16 mouse cellular contexts compared by ENCODE assay signal in genomic region chr5:73846783-73847151, GRCm38 (mm10).
A peak's percentile ranks its signal among the peaks of the same experiment; 100 is the strongest.
DNase-seq lines count a peak whose midpoint lies in the region; ATAC-seq and TF ChIP-seq lines count a peak whose summit lies in the region.
"Had no signal": no experiment of that assay in that cellular context is flagged by ENCODE, and none has a peak within 500 bp of the region (broad histone marks: within the 10 kb centered on the region; RNA-seq: fewer than 3 reads in every experiment).

No protein-coding gene starts in this region.

- H3K27ac ChIP-seq in heart, adult 2 months = peak overlapping the region; percentile 61
- H3K27ac ChIP-seq in heart, embryonic 11.5 days (ENCODE audit: low read depth, low read length) = no peak overlapping the region
- H3K27ac ChIP-seq in limb, embryonic 15.5 days = peak overlapping the region; percentile 88
- H3K27ac ChIP-seq: hindbrain, embryonic 12.5 days; liver, embryonic 15.5 days; midbrain, embryonic 12.5 days had no signal

- H3K79me2 ChIP-seq in heart, adult 2 months (replicated peaks; ENCODE audit: control insufficient read depth, insufficient read depth, low read length) = no peaks in the 10 kb centered on the region

- peak; percentile 27 to 35 for DNase-seq in heart, adult 2 months
- peak; percentile 2 for DNase-seq in lung, postnatal 36 days
- no peak for DNase-seq in lung, adult 18-20 months
- DNase-seq in gastrocnemius, postnatal 25 days = peak; percentile 39
- DNase-seq in embryo, embryonic 11 days = no peak
- DNase-seq in frontal cortex, postnatal 25 days (ENCODE audit: low spot score in 2 of 2) = no peak
- DNase-seq: adrenal gland, postnatal 10 days; cerebellum, postnatal 14 days; kidney, adult 11 months; right cerebral cortex, postnatal 25 days had no signal

- no peak for TF ChIP-seq CTCF in heart, adult 2 months (IDR thresholded peaks at IDR 0.05)

- no peak for TF ChIP-seq EP300 in heart, adult 2 months (IDR thresholded peaks at IDR 0.05; ENCODE audit: insufficient read depth, low read depth, low read length)

- whole genome bisulfite sequencing in heart, adult 2 months = 43% methylated on average over 6 of the region's 6 CpGs
- 69% methylated on average over 6 of the region's 6 CpGs for WGBS in heart, embryonic 11.5 days (ENCODE audit: insufficient replicate concordance)
- 37% methylated on average over 6 of the region's 6 CpGs for WGBS in limb, embryonic 15.5 days

- no peak for TF ChIP-seq POLR2A in heart, adult 2 months (IDR thresholded peaks at IDR 0.05; ENCODE audit: insufficient read depth, low read depth, low read length)

- H3K9ac ChIP-seq in heart, adult 2 months (ENCODE audit: low read depth, low read length) = no peak overlapping the region
- no peak overlapping the region for H3K9ac ChIP-seq in heart, embryonic 11.5 days (ENCODE audit: low read depth, low read length)
- no peak overlapping the region for H3K9ac ChIP-seq in limb, embryonic 15.5 days
- H3K9ac ChIP-seq: hindbrain, embryonic 12.5 days; liver, embryonic 15.5 days; midbrain, embryonic 12.5 days had no signal

- intact Hi-C loops in heart, adult 2 months (cut with DNase I) = no loop called here

- no peaks in the 10 kb centered on the region for H3K36me3 ChIP-seq in heart, adult 2 months (ENCODE audit: control insufficient read depth, insufficient read depth, low read length)
- no peaks in the 10 kb centered on the region for H3K36me3 ChIP-seq in heart, embryonic 11.5 days (ENCODE audit: control insufficient read depth, insufficient read depth, low read length)
- H3K36me3 ChIP-seq in limb, embryonic 15.5 days = no peaks in the 10 kb centered on the region
- H3K36me3 ChIP-seq: G1E; hindbrain, embryonic 12.5 days; liver, embryonic 15.5 days; midbrain, embryonic 12.5 days had no signal

- H3K4me3 ChIP-seq in heart, adult 2 months = 0 out of 2 replicates have a peak overlapping the region, but pooled peaks have one; percentile 16
- H3K4me3 ChIP-seq in heart, embryonic 11.5 days (ENCODE audit: low read depth, low read length) = no peak overlapping the region
- no peak overlapping the region for H3K4me3 ChIP-seq in limb, embryonic 15.5 days
- H3K4me3 ChIP-seq: hindbrain, embryonic 12.5 days; liver, embryonic 15.5 days; midbrain, embryonic 12.5 days had no signal

- H3K9me3 ChIP-seq in heart, embryonic 11.5 days (replicated peaks; ENCODE audit: control insufficient read depth, low read length) = no peaks in the 10 kb centered on the region
- no peaks in the 10 kb centered on the region for H3K9me3 ChIP-seq in limb, embryonic 15.5 days
- H3K9me3 ChIP-seq: G1E; hindbrain, embryonic 12.5 days; liver, embryonic 15.5 days; midbrain, embryonic 12.5 days had no signal

- peaks cover 7% of the 10 kb centered on the region for H3K4me1 ChIP-seq in heart, adult 2 months (ENCODE audit: control insufficient read depth, insufficient read depth, low read length)
- no peaks in the 10 kb centered on the region for H3K4me1 ChIP-seq in heart, embryonic 11.5 days (ENCODE audit: control insufficient read depth, insufficient read depth, low read length)
- peaks cover 26% of the 10 kb centered on the region for H3K4me1 ChIP-seq in limb, embryonic 15.5 days
- H3K4me1 ChIP-seq: hindbrain, embryonic 12.5 days; liver, embryonic 15.5 days; midbrain, embryonic 12.5 days had no signal

- H3K27me3 ChIP-seq in heart, adult 2 months (ENCODE audit: control insufficient read depth, insufficient read depth, low read length) = no peaks in the 10 kb centered on the region
- H3K27me3 ChIP-seq in heart, embryonic 11.5 days (ENCODE audit: control insufficient read depth, insufficient read depth, low read length) = no peaks in the 10 kb centered on the region
- no peaks in the 10 kb centered on the region for H3K27me3 ChIP-seq in limb, embryonic 15.5 days
- H3K27me3 ChIP-seq: hindbrain, embryonic 12.5 days; liver, embryonic 15.5 days had no signal

- H3K4me2 ChIP-seq in heart, embryonic 11.5 days = no peak overlapping the region
- no peak overlapping the region for H3K4me2 ChIP-seq in limb, embryonic 15.5 days
- H3K4me2 ChIP-seq: hindbrain, embryonic 12.5 days; liver, embryonic 15.5 days; midbrain, embryonic 12.5 days had no signal

- no peak for ATAC-seq in heart, embryonic 11.5 days (replicated peaks; ENCODE audit: insufficient number of reproducible peaks, low FRiP score, low TSS enrichment)
- ATAC-seq in limb, embryonic 15.5 days (ENCODE audit: insufficient number of reproducible peaks, low FRiP score, low TSS enrichment, low read depth) = 0 out of 2 replicates have a peak, but pooled peaks have one; percentile 59

Comparison
In these comparisons a context has a peak if more than half of its experiments do, and no peak if none do; other contexts are left out.
1. DNase-seq: peak in heart, adult 2 months (2 of 2), lung, postnatal 36 days (single experiment) and gastrocnemius, postnatal 25 days (single experiment); none in lung, adult 18-20 months (0 of 2), embryo, embryonic 11 days (single experiment) and frontal cortex, postnatal 25 days (0 of 2).